Mouse (Mus musculus) lung, embryonic 16.5 days (tissue): ENCODE measurements around the gene Mc1r. TPM values are rescaled to one million over a fixed set of nuclear protein-coding genes. Genes with fewer than 3 reads are reported as not detected.
A peak's percentile ranks its signal among the peaks of the same experiment; 100 is the strongest.

ENCODE experiments used
- ATAC-seq: fragments of 200-750 bp; cut with Nextera tagmentation; 2 replicates; pipeline ENCODE4 v1.8.0; 2017; ENCODE audit warnings: low read depth, mild to moderate bottlenecking, moderate library complexity
- H3K27ac ChIP-seq: fragments of 300-500 bp; sonication (generic); 2 replicates; pipeline ENCODE4 v1.5.1; 2014; ENCODE audit warnings: mild to moderate bottlenecking, control low read depth, low read length
- H3K27me3 ChIP-seq: fragments of 300-500 bp; sonication (generic); 2 replicates; pipeline ENCODE4 v1.6.1; 2014; ENCODE audit warnings: low read depth, low read length, mixed read lengths; ENCODE audit not compliant: control insufficient read depth, insufficient read depth
- H3K36me3 ChIP-seq: fragments of 300-500 bp; sonication (generic); 2 replicates; pipeline ENCODE4 v1.6.1; 2014; ENCODE audit warnings: low read length; ENCODE audit not compliant: control insufficient read depth, insufficient read depth
- H3K4me1 ChIP-seq: fragments of 300-500 bp; sonication (generic); replicated peaks from 2 replicates; pipeline ENCODE4 v1.6.1; 2014; ENCODE audit warnings: low read length, mixed read lengths; ENCODE audit not compliant: control insufficient read depth, insufficient read depth
- H3K4me2 ChIP-seq: fragments of 300-500 bp; sonication (generic); 2 replicates; pipeline ENCODE4 v1.6.1; 2014; ENCODE audit warnings: low read depth, low read length, control low read depth
- H3K4me3 ChIP-seq: fragments of 300-500 bp; sonication (generic); 2 replicates; pipeline ENCODE4 v1.5.1; 2014; ENCODE audit warnings: mild to moderate bottlenecking, low read length, control low read depth
- H3K9ac ChIP-seq: fragments of 300-500 bp; sonication (generic); 2 replicates; pipeline ENCODE4 v1.6.1; 2014; ENCODE audit warnings: low read length, control low read depth
- H3K9me3 ChIP-seq: fragments of 300-500 bp; sonication (generic); 2 replicates; pipeline ENCODE4 v1.6.1; 2016; ENCODE audit warnings: low read length; ENCODE audit not compliant: control insufficient read depth
- WGBS: fragments of 180-500 bp; shearing (Covaris S2); extraction: QIAGEN DNeasy Blood & Tissue Kit; methylation state at CpG from one replicate; pipeline ENCODE4 v1.1.7; 2014; 5-methylcytosine and 5-hydroxymethylcytosine counted together
- polyA plus RNA-seq: library from polyadenylated mRNA; unstranded; fragments of >200 nt; fragmentation: Nextera tagmentation; extraction: Ambion mirVana; gene quantifications from 2 replicates; pipeline ENCODE4 v1.2.1, GENCODE M21; 2015

Mc1r gene
- polyA plus RNA-seq, 1 experiment from 2014 or later, result not detected

GRCm38 (mm10) chr8:123387041-123387440 is 19.9 kb upstream of the Mc1r start:
- WGBS, result 72% methylated on average over 3 of the region's 3 CpGs
- no peak overlapping the region for H3K9ac ChIP-seq
- no peaks in the 10 kb centered on the region for H3K9me3 ChIP-seq
- H3K4me1 ChIP-seq, result no peaks in the 10 kb centered on the region
- no peak overlapping the region for H3K4me3 ChIP-seq
- H3K4me2 ChIP-seq, result no peak overlapping the region
- H3K27me3 ChIP-seq, result no peaks in the 10 kb centered on the region
- peaks cover 50% of the 10 kb centered on the region for H3K36me3 ChIP-seq
- H3K27ac ChIP-seq, result no peak overlapping the region
- ATAC-seq, result no peak

GRCm38 (mm10) chr8:123387801-123388200 is 19.1 kb upstream of the Mc1r start:
- Histone ChIP-seq H3K9me3 (no peaks in the 10 kb centered on the region), H3K27me3 (no peaks in the 10 kb centered on the region), H3K36me3 (peaks cover 46% of the 10 kb centered on the region), H3K9ac (no peak overlapping the region), H3K27ac (no peak overlapping the region), H3K4me1 (no peaks in the 10 kb centered on the region), H3K4me2 (no peak overlapping the region), H3K4me3 (no peak overlapping the region)
- WGBS, result 88% methylated on average over 8 of the region's 8 CpGs
- no peak for ATAC-seq

GRCm38 (mm10) chr8:123389026-123389425 is 17.9 kb upstream of the Mc1r start:
- 89% methylated on average over 7 of the region's 7 CpGs for WGBS
- ATAC-seq, result no peak; the same call in 1 of the 2 replicates
- no peak overlapping the region for H3K27ac ChIP-seq

GRCm38 (mm10) chr8:123398308-123398707 is 8.6 kb upstream of the Mc1r start:
- H3K9ac ChIP-seq, result no peak overlapping the region
- no peaks in the 10 kb centered on the region for H3K4me1 ChIP-seq
- peaks cover 54% of the 10 kb centered on the region for H3K36me3 ChIP-seq
- no peak overlapping the region for H3K4me2 ChIP-seq
- 0 out of 2 replicates have a peak, but pooled peaks have one; percentile 5 for ATAC-seq
- H3K27ac ChIP-seq, result no peak overlapping the region
- H3K27me3 ChIP-seq, result no peaks in the 10 kb centered on the region
- H3K9me3 ChIP-seq, result no peaks in the 10 kb centered on the region
- H3K4me3 ChIP-seq, result no peak overlapping the region
- WGBS, result 85% methylated on average over 13 of the region's 13 CpGs

More at GRCm38 (mm10) chr8:123389026-123389425, 17.9 kb upstream of the Mc1r start:
- Histone ChIP-seq H3K9me3 (no peaks in the 10 kb centered on the region), H3K27me3 (no peaks in the 10 kb centered on the region), H3K4me1 (no peaks in the 10 kb centered on the region), H3K36me3 (peaks cover 45% of the 10 kb centered on the region), H3K9ac (no peak overlapping the region), H3K4me2 (no peak overlapping the region), H3K4me3 (no peak overlapping the region)

- Histone ChIP-seq H3K9me3 (no peaks in the 10 kb centered on the region), H3K36me3 (peaks cover 30% of the 10 kb centered on the region), H3K4me3 (no peak overlapping the region), H3K27ac (no peak overlapping the region), H3K9ac (no peak overlapping the region), H3K4me1 (no peaks in the 10 kb centered on the region), H3K4me2 (no peak overlapping the region), H3K27me3 (no peaks in the 10 kb centered on the region)
- no peak for ATAC-seq
- WGBS, result 89% methylated on average over 9 of the region's 9 CpGs
Measured at GRCm38 (mm10) chr8:123401936-123402335, 5.0 kb upstream of the Mc1r start.

GRCm38 (mm10) chr8:123402730-123403326 is 4.1 kb upstream of the Mc1r start:
- Histone ChIP-seq H3K4me1 (no peaks in the 10 kb centered on the region), H3K9me3 (no peaks in the 10 kb centered on the region), H3K4me2 (no peak overlapping the region), H3K9ac (no peak overlapping the region), H3K27me3 (peaks cover 4% of the 10 kb centered on the region; the same call in 1 of the 2 replicates), H3K4me3 (no peak overlapping the region), H3K36me3 (peaks cover 25% of the 10 kb centered on the region), H3K27ac (no peak overlapping the region)
- ATAC-seq, result no peak
- WGBS, result 78% methylated on average over 9 of the region's 9 CpGs

- H3K4me3 ChIP-seq, result no peak overlapping the region
- peaks cover 11% of the 10 kb centered on the region for H3K36me3 ChIP-seq
- no peak overlapping the region for H3K27ac ChIP-seq
- H3K4me1 ChIP-seq, result no peaks in the 10 kb centered on the region
- 49% methylated on average over 8 of the region's 8 CpGs for WGBS
- H3K27me3 ChIP-seq, result peaks cover 9% of the 10 kb centered on the region; the same call in 1 of the 2 replicates
- ATAC-seq, result no peak
- H3K4me2 ChIP-seq, result no peak overlapping the region
- H3K9ac ChIP-seq, result no peak overlapping the region
- H3K9me3 ChIP-seq, result no peaks in the 10 kb centered on the region
Measured at GRCm38 (mm10) chr8:123404521-123404920, 2.4 kb upstream of the Mc1r start.

GRCm38 (mm10) chr8:123407612-123408011 is 705 bp downstream of the Mc1r start:
- no peak overlapping the region for H3K27ac ChIP-seq
- WGBS, result 80% methylated on average over 13 of the region's 13 CpGs
- H3K36me3 ChIP-seq, result no peaks in the 10 kb centered on the region; the same call in 1 of the 2 replicates
- H3K4me1 ChIP-seq, result no peaks in the 10 kb centered on the region
- H3K4me3 ChIP-seq, result no peak overlapping the region
- H3K9ac ChIP-seq, result no peak overlapping the region
- peaks cover 40% of the 10 kb centered on the region for H3K27me3 ChIP-seq
- ATAC-seq, result no peak
- no peaks in the 10 kb centered on the region for H3K9me3 ChIP-seq
- H3K4me2 ChIP-seq, result no peak overlapping the region

GRCm38 (mm10) chr8:123408586-123409544 is 2.0 kb downstream of the Mc1r start:
- Histone ChIP-seq H3K9me3 (no peaks in the 10 kb centered on the region), H3K4me2 (no peak overlapping the region), H3K36me3 (no peaks in the 10 kb centered on the region), H3K4me3 (no peak overlapping the region), H3K4me1 (no peaks in the 10 kb centered on the region), H3K27ac (no peak overlapping the region), H3K9ac (no peak overlapping the region), H3K27me3 (peaks cover 52% of the 10 kb centered on the region)
- WGBS, result 67% methylated on average over 9 of the region's 9 CpGs
- ATAC-seq, result no peak
